Mouse (Mus musculus): ENCODE data around the gene Pik3r6.

DNA sequence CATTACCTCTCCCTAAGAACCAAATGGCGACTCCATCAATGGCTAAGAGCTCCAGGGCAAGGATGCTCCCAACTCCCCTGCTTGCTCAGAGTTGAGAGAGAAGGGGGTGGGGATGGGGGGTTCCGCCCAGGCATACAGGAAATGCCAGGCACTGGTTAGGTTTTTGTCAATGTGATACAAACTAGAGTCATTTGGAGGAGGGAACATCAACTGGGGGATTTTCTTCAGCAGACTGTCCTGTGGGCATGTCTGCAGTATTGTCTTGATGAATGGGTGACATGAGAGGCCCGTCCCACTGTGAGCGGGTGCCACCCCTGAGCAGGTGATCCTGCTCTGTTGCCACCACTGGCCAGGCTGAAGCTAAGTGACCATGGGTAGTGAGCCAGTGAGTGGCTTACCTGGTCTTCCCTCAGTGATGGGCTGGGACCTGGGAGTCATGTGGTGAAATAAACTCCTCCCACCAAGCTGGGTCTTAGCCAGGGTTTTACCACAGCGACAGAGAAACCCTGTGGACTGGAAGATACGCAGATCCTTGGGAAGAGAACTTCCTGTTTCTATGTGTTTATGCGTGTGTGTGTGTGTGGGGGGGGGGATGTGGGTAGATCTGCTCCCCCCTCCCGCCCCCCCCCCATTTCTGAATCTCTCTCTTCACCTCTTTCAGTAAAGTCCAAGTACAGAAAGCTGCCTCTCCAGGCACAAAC lies 3.7 kb upstream of the Pik3r6 start:
- TF ChIP-seq CEBPB (IDR thresholded peaks at IDR 0.05; ENCODE audit: insufficient read depth, poor library complexity, severe bottlenecking), result no peak
- no peak for TF ChIP-seq MAX (IDR thresholded peaks at IDR 0.05; ENCODE audit: low read depth)
- TF ChIP-seq POLR2A (IDR thresholded peaks at IDR 0.05; ENCODE audit: insufficient read length, low read depth), result no peak
- no peak for TF ChIP-seq SRF (IDR thresholded peaks at IDR 0.05; ENCODE audit: control insufficient read depth, insufficient read length, low read depth)
